Mouse (Mus musculus): Measurements from ENCODE around the gene Hist1h2bf. TPM values are rescaled to one million over a fixed set of nuclear protein-coding genes. Genes with fewer than 3 reads are reported as not detected.

Hist1h2bf gene
- polyA plus RNA-seq, 2 experiments, result 3.4 to 15.9 TPM

DNA sequence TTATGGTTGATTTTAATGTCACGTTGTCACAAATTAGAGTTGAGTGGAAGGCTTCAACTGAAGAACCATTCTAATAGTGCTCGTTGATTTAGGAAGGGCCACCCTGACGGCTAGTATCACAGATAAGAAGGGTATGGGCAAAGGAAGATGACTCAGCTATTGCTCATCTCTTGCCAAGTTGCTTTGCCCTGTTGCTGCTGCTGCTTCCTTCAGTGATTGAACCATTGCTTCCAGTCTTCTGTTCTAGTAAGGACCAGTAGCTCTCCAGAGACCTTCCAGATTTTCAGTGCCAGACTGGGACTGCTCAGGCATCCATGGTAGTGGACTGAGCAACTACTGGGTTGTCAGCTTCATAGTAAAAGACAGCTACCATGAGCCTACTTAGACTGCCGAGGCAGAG is 35.2 kb upstream of the Hist1h2bf start:
- Histone ChIP-seq H3K27me3 (ENCODE audit: control insufficient read depth, insufficient read depth, low read length) (no peaks in the 10 kb centered on the region), H3K36me3 (replicated peaks; ENCODE audit: control insufficient read depth, insufficient read depth, low read depth) (no peaks in the 10 kb centered on the region), H3K4me3 (ENCODE audit: insufficient read depth in 1 of 2, low read depth in 2 of 2, low read length in 2 of 2) (0 out of 4 replicates have a peak overlapping the region, but pooled peaks of 1 of the 2 experiments have one; percentile 24), H3K4me1 (replicated peaks; ENCODE audit: control insufficient read depth in 2 of 2, insufficient read depth in 2 of 2, low read length in 1 of 2) (peaks cover 21 to 22% of the 10 kb centered on the region in 2 experiments), H3K9ac (replicated peaks) (peak overlapping the region; percentile 67), H3K4me2 (ENCODE audit: low read depth) (peak overlapping the region; percentile 50), H3K27ac (peak overlapping the region; percentile 94), H3K9me3 (ENCODE audit: control insufficient read depth, low read length) (no peaks in the 10 kb centered on the region)
- ATAC-seq (ENCODE audit: insufficient read depth), result peak; percentile 88
- TF ChIP-seq CTCF (IDR thresholded peaks at IDR 0.05; ENCODE audit: low read depth), result no peak
- TF ChIP-seq EP300 (IDR thresholded peaks at IDR 0.05; ENCODE audit: low read depth), result peak; percentile 63
- peak in 1 of 3 experiments; percentile 63 for DNase-seq (ENCODE audit: low read depth in 3 of 3, low spot score in 3 of 3)
- WGBS (ENCODE audit: insufficient replicate concordance), result 16% methylated on average over 4 of the region's 4 CpGs

- 79% methylated on average over 3 of the region's 3 CpGs for WGBS (ENCODE audit: insufficient replicate concordance)
- Histone ChIP-seq H3K4me1 (replicated peaks; ENCODE audit: control insufficient read depth in 2 of 2, insufficient read depth in 2 of 2, low read length in 1 of 2) (peaks cover 18 to 23% of the 10 kb centered on the region in 2 experiments), H3K9ac (replicated peaks) (no peak overlapping the region; the same call in 1 of the 2 replicates), H3K4me3 (ENCODE audit: insufficient read depth in 1 of 2, low read depth in 2 of 2, low read length in 2 of 2) (no peak overlapping the region), H3K27me3 (ENCODE audit: control insufficient read depth, insufficient read depth, low read length) (no peaks in the 10 kb centered on the region), H3K36me3 (replicated peaks; ENCODE audit: control insufficient read depth, insufficient read depth, low read depth) (no peaks in the 10 kb centered on the region), H3K27ac (no peak overlapping the region), H3K9me3 (ENCODE audit: control insufficient read depth, low read length) (no peaks in the 10 kb centered on the region), H3K4me2 (ENCODE audit: low read depth) (no peak overlapping the region)
- no peak for DNase-seq (ENCODE audit: low read depth in 3 of 3, low spot score in 3 of 3)
- ATAC-seq (ENCODE audit: insufficient read depth), result no peak
- TF ChIP-seq CTCF (IDR thresholded peaks at IDR 0.05; ENCODE audit: low read depth) (no peak), EP300 (IDR thresholded peaks at IDR 0.05; ENCODE audit: low read depth) (no peak)
Observed at GRCm38 (mm10) chr13:23605052-23605451, 31.1 kb upstream of the Hist1h2bf start.

DNA sequence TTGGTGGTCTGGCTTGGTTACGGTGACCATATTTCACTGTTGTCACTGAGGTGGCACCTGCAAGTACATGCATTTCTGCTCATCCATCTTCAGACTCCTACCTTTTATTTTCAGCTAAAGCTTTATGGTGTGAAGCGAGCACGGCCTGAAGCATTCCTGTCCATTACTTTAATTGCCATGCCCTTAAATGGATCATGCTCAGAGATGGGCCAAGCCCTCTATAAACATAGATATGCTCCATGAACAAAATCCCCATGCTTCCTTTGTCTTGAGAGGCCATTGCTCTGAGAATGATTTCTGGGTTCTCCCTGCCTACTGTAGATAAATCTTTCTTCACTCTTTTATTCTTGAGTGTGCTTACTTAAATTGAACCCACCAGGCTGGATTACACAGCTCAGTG is 30.5 kb upstream of the Hist1h2bf start:
- Histone ChIP-seq H3K9me3 (ENCODE audit: control insufficient read depth, low read length) (no peaks in the 10 kb centered on the region), H3K36me3 (replicated peaks; ENCODE audit: control insufficient read depth, insufficient read depth, low read depth) (no peaks in the 10 kb centered on the region), H3K4me3 (ENCODE audit: insufficient read depth in 1 of 2, low read depth in 2 of 2, low read length in 2 of 2) (no peak overlapping the region), H3K4me1 (replicated peaks; ENCODE audit: control insufficient read depth in 2 of 2, insufficient read depth in 2 of 2, low read length in 1 of 2) (peaks cover 12 to 17% of the 10 kb centered on the region in 2 experiments), H3K27me3 (ENCODE audit: control insufficient read depth, insufficient read depth, low read length) (no peaks in the 10 kb centered on the region), H3K9ac (replicated peaks) (no peak overlapping the region), H3K4me2 (ENCODE audit: low read depth) (no peak overlapping the region), H3K27ac (no peak overlapping the region)
- TF ChIP-seq CTCF (IDR thresholded peaks at IDR 0.05; ENCODE audit: low read depth), result no peak
- no peak for TF ChIP-seq EP300 (IDR thresholded peaks at IDR 0.05; ENCODE audit: low read depth)
- ATAC-seq (ENCODE audit: insufficient read depth) (no peak), DNase-seq (ENCODE audit: low read depth in 3 of 3, low spot score in 3 of 3) (no peak)
- WGBS (ENCODE audit: insufficient replicate concordance), result 85% methylated on average over 3 of the region's 3 CpGs

DNA sequence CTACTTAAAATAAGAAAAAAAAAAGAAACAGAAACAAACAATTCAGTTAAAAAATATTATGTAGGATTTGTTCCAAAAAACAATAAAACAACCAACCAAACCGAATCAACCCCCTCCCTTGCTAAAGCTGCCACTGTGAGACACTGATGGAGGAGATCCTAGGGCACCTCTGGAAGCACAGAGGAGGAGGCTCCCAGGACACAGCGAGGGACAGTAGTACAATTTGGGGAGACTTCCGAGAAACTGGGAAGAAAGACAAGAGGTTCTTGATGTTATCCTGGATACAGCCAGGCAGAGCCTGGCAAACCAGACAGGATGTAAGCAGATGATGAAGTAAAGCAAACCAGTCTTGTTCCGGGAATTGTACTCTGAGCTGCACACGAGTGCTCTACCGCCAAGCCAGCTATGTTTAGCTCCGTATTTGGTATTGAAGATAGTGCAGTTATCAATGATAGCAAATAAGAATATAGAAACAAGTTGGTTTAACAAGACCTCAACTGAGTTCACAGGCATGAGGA is 29.2 kb upstream of the Hist1h2bf start:
- TF ChIP-seq CTCF (IDR thresholded peaks at IDR 0.05; ENCODE audit: low read depth) (no peak), EP300 (IDR thresholded peaks at IDR 0.05; ENCODE audit: low read depth) (no peak)
- no peaks in the 10 kb centered on the region for H3K36me3 ChIP-seq (replicated peaks; ENCODE audit: control insufficient read depth, insufficient read depth, low read depth)
- H3K4me1 ChIP-seq (replicated peaks; ENCODE audit: control insufficient read depth in 2 of 2, insufficient read depth in 2 of 2, low read length in 1 of 2), result peaks cover 3 to 8% of the 10 kb centered on the region in 2 experiments; a peak in 3 of 4 replicates
- no peak for ATAC-seq (ENCODE audit: insufficient read depth)
- DNase-seq (ENCODE audit: low read depth in 3 of 3, low spot score in 3 of 3), result no peak
- no peak overlapping the region for H3K27ac ChIP-seq
- 41% methylated on average over 7 of the region's 7 CpGs for WGBS (ENCODE audit: insufficient replicate concordance)
- H3K27me3 ChIP-seq (ENCODE audit: control insufficient read depth, insufficient read depth, low read length), result no peaks in the 10 kb centered on the region
- H3K4me2 ChIP-seq (ENCODE audit: low read depth), result no peak overlapping the region
- H3K9me3 ChIP-seq (ENCODE audit: control insufficient read depth, low read length), result no peaks in the 10 kb centered on the region
- H3K4me3 ChIP-seq (ENCODE audit: insufficient read depth in 1 of 2, low read depth in 2 of 2, low read length in 2 of 2), result no peak overlapping the region
- no peak overlapping the region for H3K9ac ChIP-seq (replicated peaks)

DNA sequence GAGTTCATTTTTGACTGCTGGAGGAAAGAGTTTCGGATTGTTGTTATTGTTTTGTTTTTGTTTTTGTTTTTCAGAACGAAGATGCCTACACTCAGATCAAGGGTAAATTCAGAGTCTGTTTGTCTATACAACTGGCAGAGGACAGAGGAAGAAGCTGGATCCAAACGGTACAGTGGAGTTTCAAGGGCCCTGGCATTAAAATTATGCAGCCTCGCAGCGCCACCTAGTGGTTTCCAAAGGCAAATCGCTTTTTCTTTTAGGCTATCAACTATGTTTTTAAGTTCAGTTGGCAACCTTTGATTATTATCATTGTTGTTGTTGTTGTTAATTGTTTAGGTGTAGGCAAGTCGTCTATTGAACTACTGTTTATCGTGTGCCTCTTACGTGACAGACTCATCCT is 24.0 kb upstream of the Hist1h2bf start:
- H3K27me3 ChIP-seq (ENCODE audit: control insufficient read depth, insufficient read depth, low read length), result no peaks in the 10 kb centered on the region
- DNase-seq (ENCODE audit: low read depth in 3 of 3, low spot score in 3 of 3) (peak in 1 of 3 experiments; percentile 75), ATAC-seq (ENCODE audit: insufficient read depth) (no peak)
- H3K9me3 ChIP-seq (ENCODE audit: control insufficient read depth, low read length), result no peaks in the 10 kb centered on the region
- H3K4me2 ChIP-seq (ENCODE audit: low read depth), result peak overlapping the region; percentile 18; the same call in 1 of the 2 replicates
- H3K36me3 ChIP-seq (replicated peaks; ENCODE audit: control insufficient read depth, insufficient read depth, low read depth), result no peaks in the 10 kb centered on the region
- peak overlapping the region; percentile 16; the same call in 1 of the 2 replicates for H3K9ac ChIP-seq (replicated peaks)
- H3K4me1 ChIP-seq (replicated peaks; ENCODE audit: control insufficient read depth in 2 of 2, insufficient read depth in 2 of 2, low read length in 1 of 2), result peaks cover 38 to 44% of the 10 kb centered on the region in 2 experiments
- H3K4me3 ChIP-seq (ENCODE audit: insufficient read depth in 1 of 2, low read depth in 2 of 2, low read length in 2 of 2), result no peak overlapping the region
- WGBS (ENCODE audit: insufficient replicate concordance), result 6% methylated on average over 9 of the region's 9 CpGs
- peak; percentile 67 for TF ChIP-seq EP300 (IDR thresholded peaks at IDR 0.05; ENCODE audit: low read depth)
- TF ChIP-seq CTCF (IDR thresholded peaks at IDR 0.05; ENCODE audit: low read depth), result peak; percentile 83
- peak overlapping the region; percentile 65 for H3K27ac ChIP-seq

Data from liver, embryonic 14.5 days (tissue).